Mouse (Mus musculus) midbrain, embryonic 14.5 days (tissue): ENCODE results near the gene Coasy. TPM values are rescaled to one million over a fixed set of nuclear protein-coding genes. Genes with fewer than 3 reads are reported as not detected.

Experiments
- ATAC-seq: fragments of 200-750 bp; cut with Nextera tagmentation; 2 replicates; pipeline ENCODE4 v1.8.0; 2017; ENCODE audit warnings: moderate number of reproducible peaks, moderate library complexity; ENCODE audit not compliant: low FRiP score, low TSS enrichment
- DNase-seq: peaks from one replicate; pipeline ENCODE4 v3.0.0-alpha.2; 2015
- H3K27ac ChIP-seq: fragments of 300-500 bp; sonication (generic); replicated peaks from 2 replicates; pipeline ENCODE4 v1.5.1; 2014; ENCODE audit warnings: mild to moderate bottlenecking, low read depth, low read length, moderate library complexity
- H3K27me3 ChIP-seq: fragments of 300-500 bp; sonication (generic); 2 replicates; pipeline ENCODE4 v1.6.1; 2014; ENCODE audit warnings: low read length, control low read depth, mixed read lengths; ENCODE audit not compliant: control insufficient read depth, insufficient read depth
- H3K36me3 ChIP-seq: fragments of 300-500 bp; sonication (generic); 2 replicates; pipeline ENCODE4 v1.6.1; 2014; ENCODE audit warnings: low read length, control low read depth; ENCODE audit not compliant: control insufficient read depth, insufficient read depth
- H3K4me1 ChIP-seq: fragments of 300-500 bp; sonication (generic); 2 replicates; pipeline ENCODE4 v1.6.1; 2014; ENCODE audit warnings: mild to moderate bottlenecking, antibody characterized with exemption, low read length, control low read depth; ENCODE audit not compliant: control insufficient read depth, insufficient read depth
- H3K4me2 ChIP-seq: fragments of 300-500 bp; sonication (generic); 2 replicates; pipeline ENCODE4 v1.6.1; 2014; ENCODE audit warnings: mild to moderate bottlenecking, low read length, moderate library complexity
- H3K4me3 ChIP-seq: fragments of 300-500 bp; sonication (generic); replicated peaks from 2 replicates; pipeline ENCODE4 v1.5.1; 2014; ENCODE audit warnings: low read depth, low read length
- H3K9ac ChIP-seq: fragments of 300-500 bp; sonication (generic); replicated peaks from 2 replicates; pipeline ENCODE4 v1.6.1; 2014; ENCODE audit warnings: mild to moderate bottlenecking, low read length, moderate library complexity
- H3K9me3 ChIP-seq: fragments of 300-500 bp; sonication (generic); 2 replicates; pipeline ENCODE4 v1.6.1; 2016; ENCODE audit warnings: low read length, control low read depth, mixed read lengths; ENCODE audit not compliant: control insufficient read depth
- WGBS: fragments of 180-500 bp; shearing (Covaris S2); extraction: QIAGEN DNeasy Blood & Tissue Kit; methylation state at CpG from one replicate; pipeline ENCODE4 v1.1.7; 2014; 5-methylcytosine and 5-hydroxymethylcytosine counted together
- polyA plus RNA-seq: library from polyadenylated mRNA; unstranded; fragments of >200 nt; fragmentation: Nextera tagmentation; extraction: Ambion mirVana; gene quantifications from 2 replicates; pipeline ENCODE4 v1.2.1, GENCODE M21; 2014

The Coasy gene
- polyA plus RNA-seq, 1 experiment from 2014 or later = 43.6 TPM

GRCm38 (mm10) chr11:101081659-101082058 lies 706 bp upstream of the Coasy start:
- Histone ChIP-seq H3K9ac (peak overlapping the region; percentile 84), H3K4me3 (peak overlapping the region; percentile 68), H3K4me1 (peaks cover 23% of the 10 kb centered on the region), H3K36me3 (peaks cover 10% of the 10 kb centered on the region; the same call in 1 of the 2 replicates), H3K27me3 (peaks cover 39% of the 10 kb centered on the region), H3K27ac (peak overlapping the region; percentile 89), H3K9me3 (no peaks in the 10 kb centered on the region), H3K4me2 (peak overlapping the region; percentile 100)
- ATAC-seq = no peak
- DNase-seq = no peak
- WGBS = 7% methylated on average over 10 of the region's 10 CpGs

- peaks cover 32% of the 10 kb centered on the region for H3K4me1 ChIP-seq
- ATAC-seq (no peak; the same call in 1 of the 2 replicates), DNase-seq (no peak)
- H3K9ac ChIP-seq = peak overlapping the region; percentile 84
- H3K4me2 ChIP-seq = peak overlapping the region; percentile 100
- peak overlapping the region; percentile 89 for H3K27ac ChIP-seq
- H3K36me3 ChIP-seq = peaks cover 10% of the 10 kb centered on the region
- H3K27me3 ChIP-seq = peaks cover 31% of the 10 kb centered on the region
- H3K9me3 ChIP-seq = no peaks in the 10 kb centered on the region
- H3K4me3 ChIP-seq = peak overlapping the region; percentile 68
- WGBS = 37% methylated on average over 19 of the region's 19 CpGs
Measured at GRCm38 (mm10) chr11:101083083-101083697, 825 bp downstream of the Coasy start.

DNA sequence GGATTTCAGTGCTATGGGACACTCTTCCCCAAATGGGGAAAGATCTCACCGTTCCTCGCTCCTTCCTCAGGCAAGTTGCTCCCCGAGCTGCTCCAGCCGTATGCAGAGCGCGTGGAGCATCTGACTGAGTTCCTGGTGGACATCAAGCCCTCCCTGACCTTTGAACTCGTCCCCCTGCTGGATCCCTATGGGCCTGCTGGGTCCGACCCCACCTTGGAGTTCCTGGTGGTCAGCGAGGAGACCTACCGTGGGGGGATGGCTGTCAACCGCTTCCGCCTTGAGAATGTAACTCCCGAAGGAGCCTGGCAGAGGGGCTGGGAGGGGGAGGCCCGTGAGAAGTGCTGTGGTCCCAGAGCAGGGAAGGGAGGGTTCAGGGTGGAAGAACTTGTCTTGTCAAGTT lies 1.9 kb downstream of the Coasy start:
- Histone ChIP-seq H3K27me3 (peaks cover 20% of the 10 kb centered on the region), H3K36me3 (peaks cover 20% of the 10 kb centered on the region), H3K4me2 (no peak overlapping the region), H3K4me3 (no peak overlapping the region), H3K27ac (no peak overlapping the region), H3K4me1 (peaks cover 33% of the 10 kb centered on the region), H3K9me3 (no peaks in the 10 kb centered on the region), H3K9ac (no peak overlapping the region)
- 88% methylated on average over 14 of the region's 14 CpGs for WGBS
- ATAC-seq (no peak), DNase-seq (no peak)

- H3K9ac ChIP-seq = no peak overlapping the region
- 93% methylated on average over 12 of the region's 12 CpGs for WGBS
- H3K27ac ChIP-seq = no peak overlapping the region
- peaks cover 26% of the 10 kb centered on the region for H3K36me3 ChIP-seq
- no peaks in the 10 kb centered on the region for H3K9me3 ChIP-seq
- no peak for DNase-seq
- no peak overlapping the region for H3K4me2 ChIP-seq
- H3K4me1 ChIP-seq = peaks cover 33% of the 10 kb centered on the region
- no peak for ATAC-seq
- peaks cover 15% of the 10 kb centered on the region for H3K27me3 ChIP-seq
- no peak overlapping the region for H3K4me3 ChIP-seq
Measured at GRCm38 (mm10) chr11:101084811-101085210, 2.4 kb downstream of the Coasy start.

DNA sequence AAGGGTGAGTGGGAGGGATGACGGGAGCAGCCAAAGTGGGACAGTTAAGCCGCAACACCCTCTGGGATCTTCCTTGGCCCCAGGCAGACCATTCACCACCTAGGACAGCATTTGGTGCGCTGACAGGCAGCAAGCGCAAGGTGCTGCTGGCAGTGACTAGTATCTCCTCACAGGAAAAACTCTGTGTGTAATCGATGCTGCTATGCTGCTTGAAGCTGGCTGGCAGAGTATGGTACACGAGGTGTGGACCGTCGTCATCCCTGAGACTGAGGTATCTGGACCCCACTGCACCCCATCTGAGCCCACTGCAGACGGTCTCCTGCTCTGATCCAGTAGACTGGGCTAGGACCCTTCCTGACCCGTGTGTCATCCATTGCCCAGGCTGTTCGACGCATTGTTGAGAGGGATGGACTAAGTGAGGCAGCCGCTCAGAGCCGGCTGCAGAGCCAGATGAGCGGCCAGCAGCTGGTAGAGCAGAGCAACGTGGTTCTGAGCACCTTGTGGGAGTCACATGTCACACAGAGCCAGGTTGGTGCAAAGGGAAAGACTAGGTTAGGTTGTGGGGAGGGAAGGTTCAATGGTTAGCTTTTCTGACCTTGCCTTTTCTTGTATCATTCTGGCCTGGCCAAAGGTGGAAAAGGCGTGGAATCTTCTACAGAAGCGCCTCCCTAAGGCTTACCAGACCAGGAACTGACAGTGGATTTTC lies 3.4 kb downstream of the Coasy start:
- no peak for DNase-seq
- peaks cover 35% of the 10 kb centered on the region for H3K36me3 ChIP-seq
- no peak overlapping the region for H3K4me3 ChIP-seq
- 93% methylated on average over 18 of the region's 18 CpGs for WGBS
- H3K4me1 ChIP-seq = peaks cover 33% of the 10 kb centered on the region
- H3K9ac ChIP-seq = no peak overlapping the region
- peaks cover 5% of the 10 kb centered on the region for H3K27me3 ChIP-seq
- H3K27ac ChIP-seq = peak overlapping the region; percentile 86; the same call in 1 of the 2 replicates
- no peaks in the 10 kb centered on the region for H3K9me3 ChIP-seq
- ATAC-seq = no peak
- H3K4me2 ChIP-seq = peak overlapping the region; percentile 94

- H3K9ac ChIP-seq = no peak overlapping the region
- ATAC-seq (no peak), DNase-seq (no peak)
- peaks cover 32% of the 10 kb centered on the region for H3K4me1 ChIP-seq
- no peak overlapping the region for H3K4me3 ChIP-seq
- peak overlapping the region; percentile 86 for H3K27ac ChIP-seq
- H3K36me3 ChIP-seq = peaks cover 40% of the 10 kb centered on the region
- no peaks in the 10 kb centered on the region for H3K27me3 ChIP-seq
- 88% methylated on average over 6 of the region's 6 CpGs for WGBS
- peak overlapping the region; percentile 94 for H3K4me2 ChIP-seq
- H3K9me3 ChIP-seq = no peaks in the 10 kb centered on the region
Measured at GRCm38 (mm10) chr11:101086323-101086674, 3.9 kb downstream of the Coasy start.

DNA sequence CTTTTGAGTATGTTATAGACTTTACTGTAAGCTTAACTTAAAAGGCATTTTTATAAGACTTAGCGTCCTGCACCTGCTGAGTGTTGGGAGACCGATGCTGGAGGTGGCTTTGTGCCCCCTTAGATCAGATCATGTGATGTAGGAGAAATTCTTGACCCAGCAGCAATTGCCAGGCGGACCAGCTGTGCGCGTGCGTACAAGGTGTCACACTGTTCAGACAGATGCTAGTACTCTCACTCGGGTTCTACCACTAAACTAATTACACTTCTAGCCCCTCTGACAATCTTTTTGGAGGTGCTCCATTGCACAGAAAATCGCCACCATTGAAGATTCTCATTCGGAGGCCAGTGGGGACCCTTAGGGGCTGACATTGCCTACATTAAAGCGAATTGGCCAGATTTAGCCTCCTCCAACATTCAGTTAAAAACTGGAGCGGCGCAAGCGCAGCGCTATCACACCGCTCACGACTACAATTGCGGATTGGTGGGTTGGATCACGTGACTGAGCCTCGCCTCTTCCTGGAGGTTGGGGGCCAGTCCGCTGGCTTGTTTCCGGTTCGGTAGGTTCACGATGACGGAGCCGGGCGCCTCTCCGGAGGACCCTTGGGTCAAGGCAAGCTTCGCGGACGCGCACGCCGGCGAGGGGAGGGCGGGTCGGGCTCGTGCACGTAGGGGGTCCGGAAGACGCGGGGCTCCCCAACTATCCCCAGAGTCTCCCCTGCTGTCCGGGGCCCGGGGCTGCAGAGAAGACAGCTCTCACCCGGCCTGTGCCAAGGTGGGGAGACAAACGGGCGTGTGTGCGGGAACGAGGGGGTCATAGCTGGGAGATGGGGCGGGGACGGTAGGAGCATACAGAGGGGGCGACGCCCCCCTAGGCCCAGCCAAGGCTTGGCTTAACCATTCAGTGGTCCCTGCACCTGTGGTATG lies 4.7 kb downstream of the Coasy start, which contains the start of gene Mlx:
Gene Mlx (plus strand): TSS at position 522 of the 926 bp plus-strand sequence.
- WGBS = 1% methylated on average over 52 of the region's 52 CpGs
- peak within 1 kb of the TSS; percentile 69 for H3K4me3 ChIP-seq
- peak within 1 kb of the TSS; percentile 94 for H3K4me2 ChIP-seq
- H3K9me3 ChIP-seq = no peaks in the 10 kb centered on the region
- DNase-seq (peak; percentile 96), ATAC-seq (peak; percentile 85)
- peak within 1 kb of the TSS; percentile 86 for H3K27ac ChIP-seq
- peak within 1 kb of the TSS; percentile 80 for H3K9ac ChIP-seq
- H3K27me3 ChIP-seq = no peaks in the 10 kb centered on the region
- H3K4me1 ChIP-seq = peaks cover 26% of the 10 kb centered on the region
- H3K36me3 ChIP-seq = peaks cover 48% of the 10 kb centered on the region

- Histone ChIP-seq H3K27me3 (no peaks in the 10 kb centered on the region), H3K4me1 (peaks cover 26% of the 10 kb centered on the region), H3K9ac (peak overlapping the region; percentile 80), H3K4me3 (peak overlapping the region; percentile 69), H3K9me3 (no peaks in the 10 kb centered on the region), H3K27ac (peak overlapping the region; percentile 86), H3K36me3 (peaks cover 54% of the 10 kb centered on the region), H3K4me2 (peak overlapping the region; percentile 94)
- 9% methylated on average over 8 of the region's 8 CpGs for WGBS
- DNase-seq = no peak
- no peak for ATAC-seq
Measured at GRCm38 (mm10) chr11:101087682-101088055, 5.3 kb downstream of the Coasy start.
